Comparison of ENCODE assay signal across 19 mouse cellular contexts in genomic region chr1:85999853-86000570, GRCm38 (mm10). TPM values are rescaled to one million over a fixed set of nuclear protein-coding genes. Genes with fewer than 3 reads are reported as not detected.
A peak's percentile ranks its signal among the peaks of the same experiment; 100 is the strongest.
DNase-seq lines count a peak whose midpoint lies in the region; ATAC-seq and TF ChIP-seq lines count a peak whose summit lies in the region.
"Had no signal": no experiment of that assay in that cellular context is flagged by ENCODE, and none has a peak within 500 bp of the region (broad histone marks: within the 10 kb centered on the region; RNA-seq: fewer than 3 reads in every experiment).

No protein-coding gene starts in this region.

- H3K9me3 ChIP-seq in kidney, embryonic 15.5 days (replicated peaks) = no peaks in the 10 kb centered on the region
- H3K9me3 ChIP-seq in midbrain, embryonic 14.5 days (ENCODE audit: control insufficient read depth, low read length) = no peaks in the 10 kb centered on the region
- H3K9me3 ChIP-seq: midbrain, embryonic 12.5 days had no signal

- H3K27ac ChIP-seq in kidney, embryonic 15.5 days = no peak overlapping the region
- H3K27ac ChIP-seq in cortical plate, adult 2 months (ENCODE audit: insufficient read depth, low read length) = 0 out of 2 replicates have a peak overlapping the region, but pooled peaks have one; percentile 49
- H3K27ac ChIP-seq in midbrain, embryonic 14.5 days (replicated peaks; ENCODE audit: low read depth, low read length) = no peak overlapping the region
- H3K27ac ChIP-seq: hindbrain, embryonic 13.5 days; layer of hippocampus, adult 2 months; limb, embryonic 13.5 days; midbrain, embryonic 12.5 days had no signal

- TF ChIP-seq POLR2A in cortical plate, adult 2 months (IDR thresholded peaks at IDR 0.05; ENCODE audit: extremely low read depth, insufficient read depth, low read length) = no peak

- intact Hi-C loops in left cerebral cortex, postnatal 25 days (cut with DNase I) = no loop called here

- H3K4me3 ChIP-seq in kidney, embryonic 15.5 days (replicated peaks) = no peak overlapping the region
- no peak overlapping the region for H3K4me3 ChIP-seq in cortical plate, adult 2 months (ENCODE audit: insufficient read depth, low read length)
- H3K4me3 ChIP-seq in midbrain, embryonic 14.5 days (replicated peaks; ENCODE audit: low read depth, low read length) = no peak overlapping the region
- H3K4me3 ChIP-seq: hindbrain, embryonic 13.5 days; layer of hippocampus, adult 2 months; limb, embryonic 13.5 days; midbrain, embryonic 12.5 days had no signal

- no peaks in the 10 kb centered on the region for H3K36me3 ChIP-seq in kidney, embryonic 15.5 days
- H3K36me3 ChIP-seq in midbrain, embryonic 14.5 days (ENCODE audit: control insufficient read depth, insufficient read depth, low read length) = no peaks in the 10 kb centered on the region
- H3K36me3 ChIP-seq: hindbrain, embryonic 13.5 days; limb, embryonic 13.5 days; midbrain, embryonic 12.5 days had no signal

- no peaks in the 10 kb centered on the region for H3K27me3 ChIP-seq in kidney, embryonic 15.5 days
- no peaks in the 10 kb centered on the region for H3K27me3 ChIP-seq in midbrain, embryonic 14.5 days (ENCODE audit: control insufficient read depth, insufficient read depth, low read length)
- H3K27me3 ChIP-seq: CH12.LX; hindbrain, embryonic 13.5 days; limb, embryonic 13.5 days; midbrain, embryonic 12.5 days had no signal

- ATAC-seq in kidney, embryonic 15.5 days (replicated peaks; ENCODE audit: low FRiP score) = no peak
- no peak for ATAC-seq in midbrain, embryonic 14.5 days (ENCODE audit: low FRiP score, low TSS enrichment)
- ATAC-seq: forebrain, embryonic 14.5 days had no signal

- DNase-seq in kidney, adult 9 months = peak; percentile 12
- DNase-seq in CD4-positive, CD25-positive, alpha-beta regulatory T cell, adult 2 months (ENCODE audit: low read depth, low spot score) = peak; percentile 55
- DNase-seq in left cerebral cortex, postnatal 25 days (ENCODE audit: low spot score in 2 of 2) = peak; percentile 47 to 60
- no peak for DNase-seq in midbrain, embryonic 14.5 days
- DNase-seq in cerebellum, postnatal 36 days = no peak
- DNase-seq: cerebellum, adult 2 months; heart, adult 18-20 months; lung, postnatal 36 days; thymus, adult 18-20 months had no signal

- H3K4me2 ChIP-seq in kidney, embryonic 15.5 days = no peak overlapping the region
- H3K4me2 ChIP-seq in midbrain, embryonic 14.5 days (ENCODE audit: low read length) = no peak overlapping the region
- H3K4me2 ChIP-seq: hindbrain, embryonic 13.5 days; limb, embryonic 13.5 days; midbrain, embryonic 12.5 days had no signal

- whole genome bisulfite sequencing in kidney, embryonic 15.5 days = 84% methylated on average over 18 of the region's 18 CpGs
- 85% methylated on average over 18 of the region's 18 CpGs for WGBS in midbrain, embryonic 14.5 days

- H3K4me1 ChIP-seq in kidney, embryonic 15.5 days = no peaks in the 10 kb centered on the region
- no peaks in the 10 kb centered on the region for H3K4me1 ChIP-seq in cortical plate, adult 2 months (ENCODE audit: control insufficient read depth, insufficient read depth, low read length)
- H3K4me1 ChIP-seq in midbrain, embryonic 14.5 days (ENCODE audit: control insufficient read depth, insufficient read depth, low read length) = no peaks in the 10 kb centered on the region
- H3K4me1 ChIP-seq: hindbrain, embryonic 13.5 days; limb, embryonic 13.5 days; midbrain, embryonic 12.5 days had no signal

- TF ChIP-seq CTCF in cortical plate, adult 2 months (IDR thresholded peaks at IDR 0.05; ENCODE audit: extremely low read depth, insufficient read depth, low read length) = no peak

- H3K9ac ChIP-seq in kidney, embryonic 15.5 days = no peak overlapping the region
- no peak overlapping the region for H3K9ac ChIP-seq in midbrain, embryonic 14.5 days (replicated peaks; ENCODE audit: low read length)
- H3K9ac ChIP-seq: hindbrain, embryonic 13.5 days; limb, embryonic 13.5 days; midbrain, embryonic 12.5 days had no signal

RNA-seq across cellular contexts. Expression of gene Spata3, which starts 16.6 kb away (rescaled TPM):
- not detected in 2 replicates for polyA plus RNA-seq in kidney, embryonic 15.5 days (2015; fragmentation: Nextera tagmentation; extraction: Ambion mirVana)
- polyA plus RNA-seq in cortical plate, adult 2 months (2012; rRNA removed) = 1.5 and 2.0 TPM in 2 replicates
- under 1 TPM; 0.41 to 0.57 TPM for total RNA-seq in left cerebral cortex, postnatal 25 days (2021)
- 0.32 and 0.34 TPM in 2 replicates for polyA plus RNA-seq in midbrain, embryonic 14.5 days (2014; fragmentation: Nextera tagmentation; extraction: Ambion mirVana)
- total RNA-seq: CH12.LX; heart, adult 18-20 months had no signal
- polyA plus RNA-seq: forebrain, embryonic 14.5 days; heart, embryonic 16.5 days; limb, embryonic 13.5 days; spleen, adult 2 months had no signal

RNA-seq across cellular contexts. Expression of gene Gpr55, which starts 39.2 kb away (rescaled TPM):
- 0.04 TPM in 1 of 2 replicates, not detected in the other for polyA plus RNA-seq in kidney, embryonic 15.5 days (2015; fragmentation: Nextera tagmentation; extraction: Ambion mirVana)
- 0.08 and 0.13 TPM in 2 replicates for polyA plus RNA-seq in cortical plate, adult 2 months (2012; rRNA removed)
- under 1 TPM in 1 of 2 experiments, not detected in 1; 0.09 TPM for total RNA-seq in left cerebral cortex, postnatal 25 days (2021)
- polyA plus RNA-seq in midbrain, embryonic 14.5 days (2014; fragmentation: Nextera tagmentation; extraction: Ambion mirVana) = 0.05 and 0.11 TPM in 2 replicates
- total RNA-seq: layer of hippocampus, adult 2 months had no signal
- polyA plus RNA-seq: forebrain, embryonic 14.5 days had no signal

RNA-seq across cellular contexts. Expression of gene 2810459M11Rik, which starts 45.7 kb away (rescaled TPM):
- polyA plus RNA-seq in kidney, embryonic 15.5 days (2015; fragmentation: Nextera tagmentation; extraction: Ambion mirVana) = 1.1 and 1.2 TPM in 2 replicates
- polyA plus RNA-seq in cortical plate, adult 2 months (2012; rRNA removed) = 11.1 and 11.3 TPM in 2 replicates
- total RNA-seq in left cerebral cortex, postnatal 25 days (2021) = 1 to 10 TPM; 7.2 to 8.0 TPM
- 7.0 and 7.3 TPM in 2 replicates for polyA plus RNA-seq in midbrain, embryonic 14.5 days (2014; fragmentation: Nextera tagmentation; extraction: Ambion mirVana)
- total RNA-seq: CH12.LX; heart, adult 18-20 months had no signal
- polyA plus RNA-seq: spleen, adult 2 months had no signal

Comparison
In these comparisons a context has a peak if more than half of its experiments do, and no peak if none do; other contexts are left out.
1. DNase-seq: peak in kidney, adult 9 months (single experiment), CD4-positive, CD25-positive, alpha-beta regulatory T cell, adult 2 months (single experiment) and left cerebral cortex, postnatal 25 days (2 of 2); none in midbrain, embryonic 14.5 days (single experiment) and cerebellum, postnatal 36 days (0 of 2).